Mouse (Mus musculus): ENCODE measurements around the gene Serpini1.
"Not testable (repeated sequence)": the region's sequence is repeated elsewhere in the genome, so short reads cannot be mapped to it uniquely, and the experiment has no call there.

The Serpini1 gene

GRCm38 (mm10) chr3:75635648-75636047, 78.3 kb downstream of the Serpini1 start:
- DNase-seq (ENCODE audit: low spot score in 2 of 2): no peak

GRCm38 (mm10) chr3:75639546-75639945, 82.2 kb downstream of the Serpini1 start:
- no peak for DNase-seq (ENCODE audit: low spot score in 2 of 2)

- DNase-seq (ENCODE audit: low spot score in 2 of 2): no peak
These were observed 90.2 kb downstream of the Serpini1 start for GRCm38 (mm10) chr3:75647542-75647941.

GRCm38 (mm10) chr3:75648226-75648625, 90.9 kb downstream of the Serpini1 start:
- DNase-seq (ENCODE audit: low spot score in 2 of 2): no peak

- not testable (repeated sequence) for DNase-seq (ENCODE audit: low spot score in 2 of 2)
These were observed 93.2 kb downstream of the Serpini1 start for GRCm38 (mm10) chr3:75650416-75651154.

- DNase-seq (ENCODE audit: low spot score in 2 of 2): no peak
These were observed 94.3 kb downstream of the Serpini1 start for GRCm38 (mm10) chr3:75651603-75652115.

- not testable (repeated sequence) for DNase-seq (ENCODE audit: low spot score in 2 of 2)
These were observed 96.6 kb downstream of the Serpini1 start for GRCm38 (mm10) chr3:75653901-75654300.

- DNase-seq (ENCODE audit: low spot score in 2 of 2): no peak
These were observed 98.4 kb downstream of the Serpini1 start for GRCm38 (mm10) chr3:75655578-75656344.

GRCm38 (mm10) chr3:75666962-75667361, 109.6 kb downstream of the Serpini1 start:
- DNase-seq (ENCODE audit: low spot score in 2 of 2): no peak

GRCm38 (mm10) chr3:75670425-75670824, 113.1 kb downstream of the Serpini1 start:
- DNase-seq (ENCODE audit: low spot score in 2 of 2): no peak

- DNase-seq (ENCODE audit: low spot score in 2 of 2): no peak
These were observed 125.5 kb downstream of the Serpini1 start for GRCm38 (mm10) chr3:75682881-75683280.

GRCm38 (mm10) chr3:75686775-75687174, 129.4 kb downstream of the Serpini1 start:
- DNase-seq (ENCODE audit: low spot score in 2 of 2): no peak

- DNase-seq (ENCODE audit: low spot score in 2 of 2): no peak
These were observed 130.0 kb downstream of the Serpini1 start for GRCm38 (mm10) chr3:75687187-75687825.

GRCm38 (mm10) chr3:75690321-75690720, 133.0 kb downstream of the Serpini1 start:
- DNase-seq (ENCODE audit: low spot score in 2 of 2): no peak

GRCm38 (mm10) chr3:75692088-75692487, 134.7 kb downstream of the Serpini1 start:
- DNase-seq (ENCODE audit: low spot score in 2 of 2): no peak
